Mouse (Mus musculus) cerebellum, adult 2 months (tissue): ENCODE measurements around the gene Krt77. TPM values are rescaled to one million over a fixed set of nuclear protein-coding genes. Genes with fewer than 3 reads are reported as not detected.

Source experiments
- DNase-seq, 2 experiments: peaks; one replicate each; pipeline ENCODE4 v3.0.0; 2021
- H3K27ac ChIP-seq: fragments of 200-500 bp; 2 replicates; pipeline ENCODE4 v1.5.1; 2012; ENCODE audit warnings: low read length, control low read depth, inconsistent platforms; ENCODE audit not compliant: insufficient read depth
- H3K27me3 ChIP-seq: fragments of 200-500 bp; 2 replicates; pipeline ENCODE4 v1.6.1; 2012; ENCODE audit warnings: inconsistent platforms, mild to moderate bottlenecking, low read length, moderate library complexity; ENCODE audit not compliant: control insufficient read depth, insufficient read depth
- H3K4me1 ChIP-seq: fragments of 200-500 bp; 2 replicates; pipeline ENCODE4 v1.6.1; 2011; ENCODE audit warnings: low read length; ENCODE audit not compliant: control insufficient read depth, insufficient read depth
- H3K4me3 ChIP-seq: fragments of 200-500 bp; replicated peaks from 2 replicates; pipeline ENCODE3; 2011; ENCODE audit warnings: mild to moderate bottlenecking, low read depth, low read length, control low read depth; ENCODE audit not compliant: insufficient read depth
- CTCF ChIP-seq: fragments of 200-500 bp; IDR thresholded peaks from 2 replicates; pipeline ENCODE4 v1.5.1; 2011; ENCODE audit warnings: low read depth, mild to moderate bottlenecking, control low read depth, low read length, moderate library complexity, borderline replicate concordance; ENCODE audit not compliant: insufficient read depth
- POLR2A ChIP-seq: fragments of 200-500 bp; IDR thresholded peaks from 2 replicates; pipeline ENCODE4 v1.6.1; 2011; ENCODE audit warnings: low read length, control low read depth, borderline replicate concordance; ENCODE audit not compliant: insufficient read depth
- WGBS: fragments of 180-500 bp; shearing (Covaris S2); methylation state at CpG from one replicate; pipeline ENCODE4 v1.1.7; 2018; 5-methylcytosine and 5-hydroxymethylcytosine counted together
- polyA plus RNA-seq: library from polyadenylated mRNA; depleted of rRNA; stranded (reverse); fragments of >200 nt; gene quantifications from 2 replicates; pipeline ENCODE4 v1.2.3, GENCODE M21; 2012; rRNA removed

Krt77 gene
- polyA plus RNA-seq = 0.26 and 0.49 TPM in 2 replicates

- WGBS = 20% methylated on average over 6 of the region's 6 CpGs
- H3K27me3 ChIP-seq = no peaks in the 10 kb centered on the region
- no peak within 1 kb of the TSS for H3K27ac ChIP-seq
- no peak within 1 kb of the TSS for H3K4me3 ChIP-seq
- TF ChIP-seq CTCF = no peak
- TF ChIP-seq POLR2A = no peak
- H3K4me1 ChIP-seq = no peaks in the 10 kb centered on the region
- no peak for DNase-seq
Measured at GRCm38 (mm10) chr15:101869431-101869830, at the start of gene Krt77. TSS of gene Krt77 (minus strand) at chr15:101869705.

- Histone ChIP-seq H3K4me1 (no peaks in the 10 kb centered on the region), H3K4me3 (no peak overlapping the region), H3K27ac (no peak overlapping the region), H3K27me3 (no peaks in the 10 kb centered on the region)
- TF ChIP-seq CTCF = no peak
- TF ChIP-seq POLR2A = no peak
- 70% methylated on average over 2 of the region's 2 CpGs for WGBS
- DNase-seq = no peak
Measured at GRCm38 (mm10) chr15:101916072-101916471, 46.6 kb upstream of the Krt77 start.

- H3K4me1 ChIP-seq = no peaks in the 10 kb centered on the region
- H3K4me3 ChIP-seq = no peak overlapping the region
- no peak for DNase-seq
- 79% methylated on average over 5 of the region's 5 CpGs for WGBS
- H3K27me3 ChIP-seq = no peaks in the 10 kb centered on the region
- H3K27ac ChIP-seq = no peak overlapping the region
- TF ChIP-seq POLR2A (no peak), CTCF (no peak)
Measured at GRCm38 (mm10) chr15:101904849-101905248, 35.3 kb upstream of the Krt77 start.

- Histone ChIP-seq H3K27ac (no peak overlapping the region), H3K4me1 (no peaks in the 10 kb centered on the region), H3K27me3 (no peaks in the 10 kb centered on the region), H3K4me3 (no peak overlapping the region)
- 59% methylated on average over 12 of the region's 12 CpGs for WGBS
- DNase-seq = no peak
- TF ChIP-seq POLR2A (no peak), CTCF (no peak)
Measured at GRCm38 (mm10) chr15:101902171-101903149, 33.0 kb upstream of the Krt77 start.

- DNase-seq = no peak
- Histone ChIP-seq H3K4me3 (no peak overlapping the region), H3K27me3 (no peaks in the 10 kb centered on the region), H3K4me1 (no peaks in the 10 kb centered on the region), H3K27ac (no peak overlapping the region)
- TF ChIP-seq POLR2A (no peak), CTCF (no peak)
- WGBS = 95% methylated on average over 4 of the region's 4 CpGs
Measured at GRCm38 (mm10) chr15:101895216-101895615, 25.7 kb upstream of the Krt77 start.

GRCm38 (mm10) chr15:101892820-101893219 is 23.3 kb upstream of the Krt77 start, which contains the start of gene Krt76:
TSS of gene Krt76 (minus strand) at chr15:101892920.
- H3K4me3 ChIP-seq = no peak within 1 kb of the TSS
- TF ChIP-seq POLR2A (no peak), CTCF (no peak)
- H3K4me1 ChIP-seq = no peaks in the 10 kb centered on the region
- no peak within 1 kb of the TSS for H3K27ac ChIP-seq
- WGBS = 67% methylated on average over 4 of the region's 4 CpGs
- H3K27me3 ChIP-seq = no peaks in the 10 kb centered on the region
- DNase-seq = no peak

- TF ChIP-seq POLR2A (no peak), CTCF (no peak)
- Histone ChIP-seq H3K4me1 (no peaks in the 10 kb centered on the region), H3K27me3 (no peaks in the 10 kb centered on the region), H3K4me3 (no peak overlapping the region), H3K27ac (no peak overlapping the region)
- 23% methylated on average over 11 of the region's 11 CpGs for WGBS
- no peak for DNase-seq
Measured at GRCm38 (mm10) chr15:101879776-101880175, 10.3 kb upstream of the Krt77 start.

GRCm38 (mm10) chr15:101878041-101878440 is 8.5 kb upstream of the Krt77 start:
- Histone ChIP-seq H3K27ac (no peak overlapping the region), H3K4me1 (no peaks in the 10 kb centered on the region), H3K4me3 (no peak overlapping the region), H3K27me3 (no peaks in the 10 kb centered on the region)
- no peak for TF ChIP-seq POLR2A
- TF ChIP-seq CTCF = no peak
- DNase-seq = no peak
- 62% methylated on average over 2 of the region's 2 CpGs for WGBS
